Mouse (Mus musculus) spleen, adult 2 months (tissue): ENCODE measurements around the gene Kmt5b. TPM values are rescaled to one million over a fixed set of nuclear protein-coding genes. Genes with fewer than 3 reads are reported as not detected.

Experiments
- DNase-seq, 2 experiments: peaks; one replicate each; pipeline versions ENCODE4 v3.0.0 to v3.0.0-alpha.2; 2012 to 2021; ENCODE audit warnings: low spot score in 2 of 2, low read depth in 1 of 2
- H3K27ac ChIP-seq: fragments of 200-500 bp; 2 replicates; pipeline ENCODE4 v1.5.1; 2012; ENCODE audit warnings: low read length, inconsistent platforms; ENCODE audit not compliant: insufficient read depth
- H3K27me3 ChIP-seq: fragments of 200-500 bp; 2 replicates; pipeline ENCODE4 v1.6.1; 2012; ENCODE audit warnings: mild to moderate bottlenecking, moderate library complexity, low read length, inconsistent platforms; ENCODE audit not compliant: control insufficient read depth, insufficient read depth
- H3K36me3 ChIP-seq: fragments of 200-500 bp; 2 replicates; pipeline ENCODE4 v1.6.1; 2012; ENCODE audit warnings: mild to moderate bottlenecking, low read length, inconsistent platforms; ENCODE audit not compliant: control insufficient read depth, insufficient read depth
- H3K4me1 ChIP-seq: fragments of 200-500 bp; 2 replicates; pipeline ENCODE4 v1.6.1; 2011; ENCODE audit warnings: inconsistent platforms; ENCODE audit not compliant: control insufficient read depth, insufficient read depth, insufficient read length
- H3K4me3 ChIP-seq: fragments of 200-500 bp; 2 replicates; pipeline ENCODE4 v1.5.1; 2011; ENCODE audit warnings: mild to moderate bottlenecking, inconsistent platforms; ENCODE audit not compliant: insufficient read depth, insufficient read length; ENCODE audit errors: extremely low read depth
- CTCF ChIP-seq: fragments of 200-500 bp; IDR thresholded peaks from 2 replicates; pipeline ENCODE4 v1.5.1; 2011; ENCODE audit warnings: mild to moderate bottlenecking, inconsistent platforms; ENCODE audit not compliant: insufficient read depth, insufficient read length, insufficient replicate concordance; ENCODE audit errors: extremely low read depth
- POLR2A ChIP-seq: fragments of 200-500 bp; IDR thresholded peaks from 2 replicates; pipeline ENCODE4 v1.6.1; 2011; ENCODE audit warnings: low read depth, low read length, inconsistent platforms
- WGBS: fragments of 180-500 bp; shearing (Covaris S2); methylation state at CpG from one replicate; pipeline ENCODE4 v1.1.7; 2018; 5-methylcytosine and 5-hydroxymethylcytosine counted together
- polyA plus RNA-seq: library from polyadenylated mRNA; depleted of rRNA; stranded (reverse); fragments of >200 nt; gene quantifications from 2 replicates; pipeline ENCODE4 v1.2.3, GENCODE M21; 2012

Gene Kmt5b
- polyA plus RNA-seq, 1 experiment, result 13.9 TPM

- 33% methylated on average over 8 of the region's 8 CpGs for WGBS
- no peak overlapping the region for H3K4me3 ChIP-seq
- no peak overlapping the region for H3K27ac ChIP-seq
- no peaks in the 10 kb centered on the region for H3K27me3 ChIP-seq
- TF ChIP-seq CTCF (no peak), POLR2A (no peak)
- DNase-seq, result no peak
- H3K4me1 ChIP-seq, result peaks cover 5% of the 10 kb centered on the region; the same call in 1 of the 2 replicates
- no peaks in the 10 kb centered on the region for H3K36me3 ChIP-seq
Observed at GRCm38 (mm10) chr19:3752621-3753239, 14.5 kb upstream of the Kmt5b start.

GRCm38 (mm10) chr19:3753240-3753633, 14.0 kb upstream of the Kmt5b start:
- H3K4me1 ChIP-seq, result peaks cover 5% of the 10 kb centered on the region; the same call in 1 of the 2 replicates
- H3K4me3 ChIP-seq, result no peak overlapping the region
- no peaks in the 10 kb centered on the region for H3K36me3 ChIP-seq
- H3K27ac ChIP-seq, result no peak overlapping the region
- DNase-seq, result no peak
- 81% methylated on average over 1 of the region's 1 CpGs for WGBS
- TF ChIP-seq CTCF, result no peak
- TF ChIP-seq POLR2A, result no peak
- no peaks in the 10 kb centered on the region for H3K27me3 ChIP-seq

- no peak for DNase-seq
- Histone ChIP-seq H3K27me3 (no peaks in the 10 kb centered on the region), H3K4me1 (peaks cover 5% of the 10 kb centered on the region; the same call in 1 of the 2 replicates), H3K27ac (no peak overlapping the region), H3K4me3 (no peak overlapping the region), H3K36me3 (no peaks in the 10 kb centered on the region)
- TF ChIP-seq CTCF (no peak), POLR2A (no peak)
- 30% methylated on average over 8 of the region's 8 CpGs for WGBS
Observed at GRCm38 (mm10) chr19:3753738-3754137, 13.5 kb upstream of the Kmt5b start.

GRCm38 (mm10) chr19:3757861-3758260, 9.4 kb upstream of the Kmt5b start:
- no peak overlapping the region for H3K27ac ChIP-seq
- H3K4me3 ChIP-seq, result no peak overlapping the region
- no peaks in the 10 kb centered on the region for H3K36me3 ChIP-seq
- no peak for TF ChIP-seq POLR2A
- TF ChIP-seq CTCF, result no peak
- H3K4me1 ChIP-seq, result peaks cover under 1% of the 10 kb centered on the region; the same call in 1 of the 2 replicates
- 95% methylated on average over 1 of the region's 1 CpGs for WGBS
- no peaks in the 10 kb centered on the region; the same call in 1 of the 2 replicates for H3K27me3 ChIP-seq
- no peak for DNase-seq

GRCm38 (mm10) chr19:3765221-3765820, 1.9 kb upstream of the Kmt5b start:
- 82% methylated on average over 4 of the region's 4 CpGs for WGBS
- TF ChIP-seq POLR2A (no peak), CTCF (no peak)

GRCm38 (mm10) chr19:3766378-3766777, 843 bp upstream of the Kmt5b start:
- TF ChIP-seq CTCF (no peak), POLR2A (no peak)
- 89% methylated on average over 5 of the region's 5 CpGs for WGBS
- no peak overlapping the region for H3K4me3 ChIP-seq

More at GRCm38 (mm10) chr19:3765221-3765820, 1.9 kb upstream of the Kmt5b start:
- Histone ChIP-seq H3K27ac (no peak overlapping the region), H3K4me3 (no peak overlapping the region), H3K4me1 (peaks cover 3% of the 10 kb centered on the region; the same call in 1 of the 2 replicates), H3K36me3 (no peaks in the 10 kb centered on the region; the same call in 1 of the 2 replicates), H3K27me3 (no peaks in the 10 kb centered on the region; the same call in 1 of the 2 replicates)
- no peak for DNase-seq

More at GRCm38 (mm10) chr19:3766378-3766777, 843 bp upstream of the Kmt5b start:
- H3K27me3 ChIP-seq, result no peaks in the 10 kb centered on the region; the same call in 1 of the 2 replicates
- H3K36me3 ChIP-seq, result no peaks in the 10 kb centered on the region; the same call in 1 of the 2 replicates
- peaks cover 3% of the 10 kb centered on the region; the same call in 1 of the 2 replicates for H3K4me1 ChIP-seq
- DNase-seq, result no peak
- no peak overlapping the region for H3K27ac ChIP-seq
